Mouse (Mus musculus) adrenal gland, postnatal 10 days (tissue): ENCODE measurements around the gene Thap3. TPM values are rescaled to one million over a fixed set of nuclear protein-coding genes. Genes with fewer than 3 reads are reported as not detected.

Experiments used
- DNase-seq: peaks from one replicate; pipeline ENCODE4 v3.0.0; 2021; ENCODE audit warnings: mixed read lengths
- total RNA-seq, 2 experiments: library from RNA; stranded (reverse); gene quantifications; 2 replicates each; pipeline ENCODE4 v1.2.3; 2021

Thap3 gene
- total RNA-seq, 2 experiments from 2014 or later = 15.3 to 27.0 TPM

- peak; percentile 37 for DNase-seq
These were observed 5.2 kb downstream of the Thap3 start for GRCm38 (mm10) chr4:151983560-151983959.

- no peak for DNase-seq
These were observed 5.8 kb downstream of the Thap3 start for GRCm38 (mm10) chr4:151983043-151983442.

GRCm38 (mm10) chr4:151981363-151981762, 7.4 kb downstream of the Thap3 start:
- DNase-seq = peak; percentile 92

- no peak for DNase-seq
These were observed 8.1 kb downstream of the Thap3 start for GRCm38 (mm10) chr4:151980699-151981098.

GRCm38 (mm10) chr4:151977748-151978147, 11.0 kb downstream of the Thap3 start:
- DNase-seq = peak; percentile 92

- peak; percentile 58 for DNase-seq
These were observed 13.4 kb downstream of the Thap3 start for GRCm38 (mm10) chr4:151975441-151975840.

- peak; percentile 35 for DNase-seq
These were observed 16.4 kb downstream of the Thap3 start for GRCm38 (mm10) chr4:151972221-151972967.

- no peak for DNase-seq
These were observed 20.4 kb downstream of the Thap3 start for GRCm38 (mm10) chr4:151968204-151968921.

- no peak for DNase-seq
These were observed 26.0 kb downstream of the Thap3 start for GRCm38 (mm10) chr4:151962817-151963216.

GRCm38 (mm10) chr4:151960513-151960854, 28.3 kb downstream of the Thap3 start:
- DNase-seq = no peak

GRCm38 (mm10) chr4:151959849-151960512, 28.8 kb downstream of the Thap3 start:
- no peak for DNase-seq

GRCm38 (mm10) chr4:151957584-151958315, 31.0 kb downstream of the Thap3 start:
- no peak for DNase-seq

- no peak for DNase-seq
These were observed 33.0 kb downstream of the Thap3 start for GRCm38 (mm10) chr4:151955791-151956190.

GRCm38 (mm10) chr4:151953209-151953608, 35.6 kb downstream of the Thap3 start:
- no peak for DNase-seq

GRCm38 (mm10) chr4:151948497-151949471, 40.0 kb downstream of the Thap3 start:
- no peak for DNase-seq

GRCm38 (mm10) chr4:151946211-151946610, 42.6 kb downstream of the Thap3 start:
- peak; percentile 53 for DNase-seq

GRCm38 (mm10) chr4:151938089-151938488, 50.7 kb downstream of the Thap3 start:
- DNase-seq = no peak

GRCm38 (mm10) chr4:151937441-151937840, 51.4 kb downstream of the Thap3 start:
- DNase-seq = peak; percentile 47

- peak; percentile 45 for DNase-seq
These were observed 54.6 kb downstream of the Thap3 start for GRCm38 (mm10) chr4:151934215-151934572.

- peak; percentile 97 for DNase-seq
These were observed 55.1 kb downstream of the Thap3 start, which contains the start of gene Dnajc11 for GRCm38 (mm10) chr4:151933505-151934214. Dnajc11 (plus strand) TSS chr4:151933691.
